Mouse (Mus musculus) thymus, postnatal 0 days (tissue): ENCODE measurements around the gene D6Wsu163e. TPM values are rescaled to one million over a fixed set of nuclear protein-coding genes. Genes with fewer than 3 reads are reported as not detected.

ENCODE experiments used
- DNase-seq: peaks from one replicate; pipeline ENCODE4 v3.0.0-alpha.2; 2015; ENCODE audit warnings: low spot score
- polyA plus RNA-seq: library from polyadenylated mRNA; unstranded; fragments of >200 nt; fragmentation: Nextera tagmentation; extraction: Ambion mirVana; gene quantifications from 2 replicates; pipeline ENCODE4 v1.2.1, GENCODE M21; 2015

The D6Wsu163e gene
- polyA plus RNA-seq = 20.9 and 21.4 TPM in 2 replicates

DNA sequence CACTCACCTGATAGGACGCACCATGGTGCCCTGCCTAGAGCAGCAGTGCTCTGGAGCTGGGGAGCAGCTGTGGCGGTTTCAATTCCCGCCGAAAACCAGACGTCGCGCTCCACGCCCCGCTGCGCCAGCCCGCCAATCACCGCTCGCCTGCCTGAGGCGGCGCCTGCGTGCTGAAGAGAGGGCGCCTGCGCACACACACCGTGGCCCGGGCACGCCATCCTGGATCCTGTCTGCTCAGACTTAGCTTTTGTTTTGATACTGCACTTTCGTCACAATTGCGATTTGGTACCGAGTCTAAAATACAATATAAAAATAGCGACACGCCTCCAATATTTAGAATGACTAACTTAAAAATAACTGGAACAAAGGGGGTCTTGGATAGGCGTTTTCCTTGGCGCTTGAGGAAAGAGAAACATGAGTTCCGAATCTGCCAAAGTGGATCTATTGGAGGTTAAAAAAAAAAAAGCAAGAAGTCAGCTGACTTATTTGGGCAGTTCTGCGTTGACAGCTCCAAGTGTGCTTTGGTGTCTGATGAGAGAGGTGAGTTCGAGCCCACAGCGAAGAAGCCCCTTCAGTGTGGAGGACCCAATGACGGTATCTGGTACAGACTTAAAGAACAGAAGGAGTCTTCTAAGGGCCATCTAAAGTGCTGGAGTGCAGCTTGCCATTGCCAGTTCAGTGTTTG lies at the start of gene D6Wsu163e, which contains the start of gene Rad51ap1:
Gene D6Wsu163e (plus strand): TSS at position 476 of the 685 bp plus-strand sequence.
Gene Rad51ap1 (minus strand): TSS at position 101 of the 685 bp plus-strand sequence.
- DNase-seq = peak; percentile 97

DNA sequence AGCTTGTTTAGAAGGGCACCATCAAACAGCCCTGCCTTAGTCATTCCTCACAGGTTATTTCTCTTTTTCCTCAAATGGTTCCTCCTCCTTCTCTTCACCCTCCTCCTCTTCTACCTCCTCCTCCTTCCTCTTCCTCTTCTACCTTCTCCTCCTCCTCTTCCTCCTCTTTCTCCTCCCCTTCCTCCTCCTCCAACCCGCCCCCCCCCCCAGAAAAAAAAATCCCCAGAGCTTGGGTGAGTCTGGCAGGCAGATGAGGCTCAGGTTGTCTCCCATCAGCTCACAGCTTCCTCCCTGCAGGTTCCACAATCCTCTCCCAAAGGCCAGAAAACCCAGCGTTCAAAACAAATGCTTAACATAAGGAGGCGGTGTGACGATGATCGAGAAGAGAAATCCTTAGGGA lies 32.4 kb upstream of the D6Wsu163e start:
- no peak for DNase-seq

DNA sequence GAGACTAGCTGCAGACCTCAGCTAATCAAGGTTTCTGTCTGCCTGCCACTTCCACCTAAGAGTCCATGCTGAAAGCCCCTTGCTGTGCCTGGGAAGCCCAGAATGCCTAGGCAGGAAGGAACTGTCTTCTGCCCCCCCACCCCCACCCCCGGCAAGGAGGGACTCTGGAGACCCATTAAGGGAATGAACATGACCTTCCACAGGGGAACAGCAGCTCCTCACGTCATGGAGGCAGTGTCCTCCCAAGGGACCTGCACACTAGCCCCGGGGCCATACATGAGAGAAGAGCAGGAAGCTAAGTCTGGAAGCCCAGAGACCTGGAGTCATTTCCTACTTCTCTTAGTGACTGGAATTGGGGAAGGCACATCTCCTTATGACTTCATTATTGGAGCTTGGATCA lies 31.9 kb upstream of the D6Wsu163e start:
- no peak for DNase-seq

DNA sequence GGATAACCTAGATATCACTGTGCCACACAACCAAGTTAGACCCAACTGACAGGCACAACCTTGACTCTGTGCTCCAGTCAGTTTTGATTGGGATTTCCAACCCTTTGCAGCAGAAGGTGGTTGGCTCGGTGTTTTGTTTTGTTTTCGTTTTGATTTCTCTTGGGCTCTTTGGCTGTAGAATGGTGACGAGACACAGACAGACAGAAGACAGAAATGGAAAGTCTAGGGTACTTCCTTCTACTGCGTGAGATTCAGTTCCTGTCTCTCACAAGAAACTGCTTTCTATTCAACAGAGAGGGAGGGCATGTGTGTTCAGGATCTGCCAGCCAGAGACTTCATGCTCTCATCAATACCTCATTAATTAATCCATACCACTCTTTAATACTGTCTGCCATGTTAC lies 29.0 kb upstream of the D6Wsu163e start:
- DNase-seq = no peak

DNA sequence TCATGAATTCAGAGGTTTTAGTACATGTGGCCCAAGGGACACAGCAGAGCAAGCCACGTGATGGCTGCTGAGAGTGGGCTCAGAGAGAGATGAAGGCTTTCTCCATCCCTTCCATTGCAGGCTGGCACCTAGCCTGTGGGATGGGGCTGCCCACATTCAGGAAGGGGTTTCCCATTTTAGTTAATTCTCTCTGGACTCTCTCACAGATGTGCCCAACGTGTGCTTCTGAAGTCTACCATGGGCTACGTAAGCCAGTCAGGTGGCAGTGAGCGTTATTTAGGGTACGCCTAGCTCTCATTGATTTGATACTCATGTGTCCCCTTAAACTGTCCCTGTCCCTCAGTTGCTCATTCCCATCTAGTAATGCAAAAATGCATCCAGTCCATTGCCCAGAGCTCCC lies 24.8 kb upstream of the D6Wsu163e start:
- DNase-seq = no peak

DNA sequence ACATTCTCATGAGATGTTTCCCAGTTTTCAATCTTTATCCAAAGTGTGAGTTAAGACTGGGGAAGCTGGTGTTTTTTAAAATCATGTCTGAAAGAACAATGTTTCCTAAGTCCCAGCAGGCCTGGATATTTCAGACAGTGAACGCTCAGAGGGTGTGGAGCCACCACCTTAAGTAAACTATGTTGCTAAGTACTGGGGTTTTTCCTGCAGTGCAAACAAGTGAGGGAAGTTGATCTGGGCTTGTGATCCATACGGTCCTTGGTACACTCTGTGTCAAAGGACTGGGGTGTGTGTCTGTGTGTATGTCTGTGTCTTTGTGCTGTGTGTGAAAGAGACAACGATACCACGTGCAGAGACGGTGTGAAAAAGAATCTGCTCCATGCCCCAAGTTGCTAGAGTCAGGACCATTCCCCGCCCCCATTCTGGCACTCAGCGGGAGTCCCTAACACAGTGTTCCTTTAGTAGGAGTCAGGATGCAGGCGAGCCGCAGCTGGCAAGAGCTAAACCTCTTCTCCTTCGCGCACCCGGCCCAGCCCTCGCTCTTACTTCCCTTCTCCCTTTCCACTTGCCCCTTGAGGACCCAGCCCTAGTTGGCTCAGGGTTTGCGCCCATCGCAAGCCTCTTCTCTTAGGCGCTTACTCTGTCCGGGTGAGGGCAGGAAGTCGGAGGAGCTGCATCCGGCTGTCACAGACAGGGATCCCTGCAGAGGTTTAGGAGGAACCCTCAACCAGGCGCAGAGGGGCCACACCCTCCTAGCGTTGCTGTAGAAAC lies 18.5 kb upstream of the D6Wsu163e start, which contains the start of gene Dyrk4:
Gene Dyrk4 (minus strand): TSS at position 729 of the 771 bp plus-strand sequence.
- DNase-seq = no peak

DNA sequence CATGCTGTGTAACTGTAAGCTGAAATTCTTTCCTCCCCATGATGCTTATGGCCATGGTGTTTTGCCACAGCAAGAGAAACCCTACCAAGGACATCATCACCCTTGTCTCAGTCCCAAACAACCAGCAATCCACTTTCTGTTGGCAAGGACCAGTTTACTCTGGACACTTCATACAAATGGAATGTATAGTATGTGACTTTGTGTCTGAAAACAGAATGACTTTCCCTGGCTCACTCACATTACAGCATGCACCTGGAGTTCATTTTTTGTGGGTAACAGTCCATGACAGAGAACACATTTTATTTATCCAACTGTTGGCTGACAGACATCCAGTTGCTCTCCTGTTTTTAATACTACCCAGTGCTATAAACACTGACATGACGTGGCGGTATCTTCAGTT lies 6.9 kb upstream of the D6Wsu163e start:
- DNase-seq = no peak

DNA sequence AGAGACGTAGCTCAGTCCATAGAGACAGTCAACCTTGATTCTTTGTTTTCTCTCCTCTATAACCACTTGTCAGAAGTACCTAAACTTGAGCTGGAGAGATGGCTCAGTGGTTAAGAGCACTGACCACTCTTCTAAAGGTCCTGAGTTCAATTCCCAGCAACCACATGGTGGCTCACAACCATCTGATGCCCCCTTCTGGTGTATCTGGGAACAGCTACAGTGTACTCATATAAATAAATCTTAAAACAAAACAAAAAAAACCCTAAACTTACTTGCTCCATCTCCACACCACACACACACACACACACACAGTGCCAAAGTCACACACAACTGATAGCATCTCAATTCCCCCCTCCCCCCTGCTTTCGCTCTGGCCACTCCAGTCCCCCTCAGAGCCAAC lies 1.7 kb upstream of the D6Wsu163e start:
- DNase-seq = peak; percentile 6

DNA sequence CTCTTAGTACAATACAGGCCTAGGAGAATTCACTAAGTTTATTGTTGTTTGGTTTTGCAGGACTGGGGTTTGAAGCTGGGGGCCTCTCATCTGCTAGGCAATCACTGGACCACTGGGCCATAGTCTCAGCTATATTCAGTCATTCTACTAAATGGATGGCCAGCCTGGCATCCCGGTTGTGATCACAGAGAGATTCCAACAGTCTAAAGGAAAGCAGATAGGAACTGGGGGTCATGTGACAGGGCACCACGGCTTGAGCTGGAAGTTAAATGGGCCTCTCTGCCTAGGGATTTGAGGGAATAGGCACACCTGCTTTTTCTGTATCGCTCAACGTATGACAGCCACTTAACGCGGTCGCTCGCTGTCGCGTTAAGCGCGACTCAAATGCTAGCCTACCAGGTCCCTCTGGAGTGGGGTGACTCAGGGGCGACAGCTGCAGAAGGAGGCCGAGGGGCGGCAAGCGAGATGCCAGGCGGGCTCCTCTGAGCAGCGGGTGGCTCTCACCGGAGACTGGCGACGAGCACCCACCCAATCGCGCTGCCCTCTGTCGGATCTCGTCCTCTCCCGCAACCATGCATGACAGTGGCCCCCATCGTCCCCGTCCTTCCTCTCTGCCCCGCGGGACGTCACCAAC lies 792 bp upstream of the D6Wsu163e start:
- no peak for DNase-seq

DNA sequence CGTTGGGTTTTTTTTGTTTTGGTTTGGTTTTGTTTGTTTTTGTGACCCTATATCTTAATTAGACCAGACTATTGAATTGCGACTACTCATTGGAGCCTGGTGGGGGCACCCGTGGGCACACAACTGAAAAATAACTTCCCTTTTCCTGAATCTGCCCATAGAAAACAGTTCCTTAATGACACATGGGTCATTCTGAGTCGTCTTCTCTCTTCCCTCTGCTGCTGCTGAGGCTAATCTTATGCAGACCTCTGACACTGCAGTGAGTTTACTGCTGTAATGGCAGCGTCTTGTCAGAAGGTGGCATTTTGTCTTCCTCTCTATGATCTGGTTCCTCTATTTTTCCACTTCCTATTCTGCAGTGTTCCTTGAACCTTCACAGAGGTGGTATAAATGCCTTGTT lies 689 bp downstream of the D6Wsu163e start:
- peak; percentile 25 for DNase-seq

DNA sequence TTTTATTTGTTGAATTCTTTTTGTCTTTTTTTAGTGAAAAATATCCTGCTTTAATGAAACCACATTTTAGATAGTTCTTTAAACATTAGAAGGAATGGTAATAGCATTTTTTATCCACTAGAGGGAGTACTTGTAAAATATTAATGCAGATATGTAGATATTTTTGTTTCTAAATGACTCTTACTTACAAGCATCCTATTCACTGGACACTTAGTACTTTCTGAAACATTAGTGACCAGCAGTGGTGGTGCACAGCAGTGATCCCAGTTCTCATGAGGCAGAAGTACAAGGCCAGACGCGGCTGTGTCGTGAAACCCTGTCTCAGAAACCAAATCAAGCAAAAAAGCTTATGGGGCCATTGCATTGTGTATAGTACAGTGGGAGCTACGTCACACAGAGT lies 8.6 kb downstream of the D6Wsu163e start:
- DNase-seq = no peak

DNA sequence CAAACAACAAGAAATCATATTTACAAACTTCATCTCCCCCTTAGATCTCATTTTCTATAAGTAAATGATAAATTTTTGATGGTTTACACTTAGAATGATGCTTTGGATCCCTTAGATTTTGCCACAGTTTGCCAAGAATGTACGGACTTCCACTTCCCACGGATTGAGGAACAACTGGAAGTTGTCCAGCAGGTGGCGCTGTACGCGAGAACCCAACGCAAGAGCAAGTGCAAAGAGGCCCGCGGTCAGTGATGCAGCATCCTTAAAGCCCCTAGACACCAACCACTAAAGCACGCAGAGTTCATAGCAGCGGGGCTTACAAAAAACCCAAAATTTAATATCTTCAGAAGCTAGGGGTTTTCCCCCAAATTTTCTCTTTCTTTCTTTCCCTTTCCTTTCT lies 16.0 kb downstream of the D6Wsu163e start:
- DNase-seq = peak; percentile 61

DNA sequence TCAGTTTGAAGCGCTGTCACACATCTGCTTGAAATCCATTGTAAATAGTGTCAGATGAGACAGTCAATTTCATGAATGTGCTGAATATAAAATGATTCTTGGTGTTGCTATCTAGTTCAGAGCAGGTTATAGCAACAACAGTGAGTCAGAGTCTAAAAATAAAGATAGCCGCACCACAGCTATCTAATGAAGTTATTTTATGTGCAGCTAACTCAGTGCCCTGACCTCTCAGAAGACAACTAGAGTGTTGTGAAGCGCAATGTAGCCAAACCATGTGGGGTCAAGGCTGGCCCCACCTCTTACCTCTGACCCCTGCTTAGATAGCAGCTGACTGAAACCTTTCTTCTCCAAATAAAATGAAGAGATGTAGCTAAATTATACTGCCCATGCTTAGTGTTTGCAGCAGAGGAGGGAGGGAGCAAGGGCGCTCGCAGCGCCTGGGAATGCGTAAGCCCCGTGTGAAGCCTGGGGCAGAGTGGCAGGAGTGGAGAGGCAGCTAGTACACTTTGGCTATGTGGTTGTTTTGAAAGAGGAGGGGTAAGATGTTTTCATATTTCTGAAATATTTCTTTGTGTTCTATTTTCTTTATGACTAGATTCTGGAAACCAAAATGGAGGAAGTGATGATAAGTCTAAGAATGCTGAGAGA lies 21.7 kb downstream of the D6Wsu163e start:
- no peak for DNase-seq

DNA sequence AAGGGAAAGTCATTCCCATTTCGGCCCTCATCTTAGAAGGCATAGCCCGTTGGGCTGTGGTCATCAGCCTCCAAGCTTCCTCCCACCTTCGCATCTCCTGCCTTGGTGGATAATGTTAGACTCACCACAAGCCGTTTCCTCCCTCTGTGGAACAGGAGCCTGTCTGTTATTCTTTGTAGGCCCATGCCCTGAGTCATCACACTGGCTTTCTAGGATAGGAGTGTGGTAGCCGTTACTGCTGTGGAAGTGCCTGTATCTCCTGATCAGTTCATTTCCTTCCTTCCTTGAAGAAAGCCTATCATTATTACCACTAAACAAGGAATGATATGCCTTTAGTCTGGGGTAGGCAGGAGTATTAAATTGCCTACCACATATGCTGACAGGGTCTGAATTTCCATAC lies 22.9 kb downstream of the D6Wsu163e start:
- DNase-seq = no peak

DNA sequence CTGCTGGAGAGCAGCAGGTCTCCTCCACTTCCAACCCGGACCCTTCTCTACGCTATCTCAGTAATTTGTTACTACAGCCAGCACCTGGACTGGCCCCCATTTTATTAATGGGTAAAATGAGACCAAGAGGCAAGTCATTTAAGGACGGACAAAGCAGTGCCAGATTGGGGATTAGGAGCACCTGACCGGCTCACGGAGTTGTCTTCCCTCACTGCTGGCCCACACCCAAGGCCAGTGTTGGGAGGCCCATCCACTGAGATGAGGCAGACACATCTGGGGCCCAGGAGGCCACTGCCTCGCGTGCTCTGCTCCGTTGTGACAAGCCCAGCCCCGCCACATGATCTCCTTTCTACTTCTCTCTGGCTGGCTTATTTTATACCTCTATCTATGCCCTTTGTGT lies 23.7 kb downstream of the D6Wsu163e start:
- no peak for DNase-seq

DNA sequence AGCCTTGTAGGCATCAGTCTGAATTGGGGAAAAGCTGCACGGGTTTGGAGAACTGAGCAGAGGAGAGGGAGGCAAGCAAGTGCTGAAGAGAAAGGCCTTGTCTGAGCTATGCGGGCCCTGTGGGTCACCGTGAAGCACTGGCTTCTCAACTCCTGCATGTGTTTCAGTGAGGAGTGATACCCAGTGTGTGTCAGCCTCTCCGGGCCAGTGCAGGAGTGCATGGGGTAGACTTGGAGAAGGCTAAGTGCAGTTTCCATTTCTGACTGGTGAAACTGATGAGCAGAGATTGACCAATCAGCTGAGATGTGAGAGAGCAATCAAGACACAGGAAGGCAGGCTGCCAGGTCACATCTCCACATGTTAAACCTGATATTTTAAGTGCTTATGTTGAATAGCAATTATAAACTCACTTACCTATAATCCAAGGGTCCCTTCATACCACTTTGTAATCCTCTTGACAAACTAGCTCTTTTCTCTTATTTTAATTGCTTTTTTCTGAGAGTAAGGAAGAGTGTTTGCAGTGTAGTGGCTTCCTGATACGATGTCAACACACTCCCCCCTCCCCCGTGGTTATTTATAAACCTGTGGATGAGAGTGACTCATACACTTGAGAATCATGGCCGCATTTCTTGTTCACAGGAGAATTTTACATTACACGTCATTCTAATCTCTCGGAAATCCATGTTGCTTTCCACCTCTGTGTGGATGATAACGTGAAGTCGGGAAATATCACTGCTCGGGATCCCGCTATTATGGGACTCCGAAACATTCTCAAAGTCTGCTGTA lies 26.7 kb downstream of the D6Wsu163e start:
- no peak for DNase-seq

DNA sequence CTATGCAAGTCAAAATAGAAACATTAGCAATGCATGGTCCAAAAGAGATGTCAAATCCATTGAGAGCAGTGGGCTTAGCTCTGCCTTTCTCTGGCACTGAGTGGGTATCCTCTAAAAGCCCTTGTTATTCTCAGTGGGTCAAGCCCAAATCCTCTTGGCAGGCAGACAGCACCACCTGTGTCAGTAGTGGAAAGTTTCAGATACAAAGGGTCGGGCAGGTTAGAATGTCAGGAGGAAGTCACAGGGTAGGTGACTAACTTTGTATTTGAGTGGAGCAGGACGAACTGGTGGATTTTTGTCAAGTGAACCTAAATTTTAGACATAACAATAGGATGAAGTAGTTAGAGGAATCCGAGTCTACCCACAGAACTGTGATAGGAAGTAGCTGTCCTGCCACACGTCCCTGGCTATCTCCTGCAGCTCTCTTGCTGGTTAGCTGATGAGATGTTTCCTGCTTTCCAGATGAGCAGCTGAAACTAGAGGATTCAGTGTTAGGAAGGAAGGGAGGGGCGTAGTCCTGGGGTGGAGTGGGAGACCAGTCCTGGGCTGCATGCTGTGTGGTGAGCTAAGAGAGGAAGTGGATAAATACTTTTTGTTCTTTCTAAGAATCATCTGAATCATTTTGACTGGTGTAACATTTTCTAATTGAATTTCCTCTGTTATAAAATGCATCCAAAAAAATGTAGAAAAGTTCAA lies 41.9 kb downstream of the D6Wsu163e start:
- DNase-seq = no peak

DNA sequence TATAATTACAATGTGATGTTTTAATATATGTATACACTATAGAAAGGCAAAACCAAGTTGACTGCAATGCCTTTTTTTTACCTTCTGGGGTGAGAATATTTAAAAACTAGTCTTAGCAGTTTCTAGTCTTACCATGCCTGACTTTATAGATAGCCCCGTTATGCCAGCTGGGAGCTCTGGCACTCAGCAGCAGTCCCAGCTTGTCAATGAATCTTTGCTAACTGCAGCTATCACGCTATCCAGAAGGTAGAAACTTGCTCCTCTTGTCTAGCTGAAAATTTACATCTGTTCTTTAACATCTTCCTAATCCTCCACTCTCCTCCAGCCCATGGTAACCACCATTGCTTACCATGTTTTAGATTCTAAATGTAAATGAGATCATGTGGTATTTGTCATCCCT lies 53.9 kb downstream of the D6Wsu163e start:
- no peak for DNase-seq

DNA sequence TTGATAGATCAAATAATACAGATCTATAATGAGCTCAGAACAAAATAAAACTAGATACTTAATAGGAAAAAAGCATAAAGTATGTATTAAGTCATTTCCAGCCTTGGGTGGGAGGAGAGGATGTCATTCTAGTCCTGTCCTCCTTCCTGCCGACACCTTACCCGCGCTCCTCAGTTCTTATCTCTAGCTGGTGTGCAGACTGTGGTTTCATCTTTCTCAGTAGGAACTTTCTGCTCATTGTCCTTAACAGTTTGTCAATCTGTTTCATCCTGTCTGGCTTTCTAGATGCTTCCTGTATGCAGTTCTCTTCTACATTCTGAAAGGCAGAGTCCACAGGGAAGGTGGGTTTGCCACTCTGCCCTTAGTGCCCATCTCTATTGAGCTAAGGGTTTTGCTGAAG lies 55.7 kb downstream of the D6Wsu163e start:
- DNase-seq = no peak

DNA sequence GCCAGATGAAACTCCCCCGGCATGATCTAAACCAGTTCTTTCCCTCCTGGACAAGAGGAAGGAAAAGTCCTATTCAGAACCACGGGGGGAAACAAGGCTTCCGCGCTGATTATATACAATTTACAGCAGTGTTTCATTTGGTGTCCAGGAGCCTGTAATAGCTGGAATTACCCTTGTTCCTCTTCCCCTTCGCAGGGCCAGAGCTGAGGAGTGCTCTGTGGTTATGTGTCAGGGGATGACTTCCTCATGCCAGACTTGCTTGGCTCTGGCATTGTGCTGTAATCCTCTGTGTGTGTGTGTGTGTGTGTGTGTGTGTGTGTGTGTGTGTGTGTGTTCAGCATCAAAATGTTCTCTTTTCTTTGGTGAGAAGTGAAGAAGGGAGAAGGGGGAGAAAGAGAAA lies 56.6 kb downstream of the D6Wsu163e start:
- no peak for DNase-seq
